Mouse (Mus musculus): ENCODE measurements around the gene Tmbim1.

- TF ChIP-seq POLR2A (IDR thresholded peaks at IDR 0.05; ENCODE audit: extremely low read depth, insufficient read depth, low read length) (no peak), CTCF (IDR thresholded peaks at IDR 0.05; ENCODE audit: extremely low read depth, insufficient read depth, low read length) (no peak)
Observed at GRCm38 (mm10) chr1:74305522-74305921, at the start of gene Tmbim1.
